Mouse (Mus musculus) heart, postnatal 0 days (tissue): ENCODE measurements around the gene Rplp0. TPM values are rescaled to one million over a fixed set of nuclear protein-coding genes. Genes with fewer than 3 reads are reported as not detected.

Source experiments
- ATAC-seq: fragments of 200-750 bp; cut with Nextera tagmentation; 2 replicates; pipeline ENCODE4 v1.8.0; 2017; ENCODE audit warnings: low read depth, moderate number of reproducible peaks, moderate library complexity; ENCODE audit not compliant: insufficient read depth
- DNase-seq: peaks from one replicate; pipeline ENCODE4 v3.0.0-alpha.2; 2016; ENCODE audit warnings: low spot score
- H3K27ac ChIP-seq: fragments of 300-500 bp; sonication (generic); 2 replicates; pipeline ENCODE4 v1.5.1; 2014; ENCODE audit warnings: low read depth, mild to moderate bottlenecking
- H3K27me3 ChIP-seq: fragments of 300-500 bp; sonication (generic); 2 replicates; pipeline ENCODE4 v1.6.1; 2014; ENCODE audit warnings: low read length, mixed read lengths; ENCODE audit not compliant: control insufficient read depth, insufficient read depth
- H3K36me3 ChIP-seq: fragments of 300-500 bp; sonication (generic); replicated peaks from 2 replicates; pipeline ENCODE4 v1.6.1; 2014; ENCODE audit warnings: low read length, mixed read lengths; ENCODE audit not compliant: control insufficient read depth, insufficient read depth
- H3K4me1 ChIP-seq: fragments of 300-500 bp; sonication (generic); 2 replicates; pipeline ENCODE4 v1.6.1; 2014; ENCODE audit warnings: antibody characterized with exemption; ENCODE audit not compliant: control insufficient read depth, insufficient read depth
- H3K4me2 ChIP-seq: fragments of 300-500 bp; sonication (generic); 2 replicates; pipeline ENCODE4 v1.6.1; 2014; ENCODE audit warnings: low read depth, mild to moderate bottlenecking, low read length, moderate library complexity
- H3K4me3 ChIP-seq: fragments of 300-500 bp; sonication (generic); 2 replicates; pipeline ENCODE4 v1.5.1; 2014; ENCODE audit warnings: low read depth, low read length
- H3K9ac ChIP-seq: fragments of 300-500 bp; sonication (generic); replicated peaks from 2 replicates; pipeline ENCODE4 v1.6.1; 2014; ENCODE audit warnings: low read depth, low read length, mixed read lengths
- H3K9me3 ChIP-seq: fragments of 300-500 bp; sonication (generic); replicated peaks from 2 replicates; pipeline ENCODE4 v1.6.1; 2016; ENCODE audit warnings: low read length; ENCODE audit not compliant: control insufficient read depth
- CTCF ChIP-seq: IDR thresholded peaks from 2 replicates; pipeline ENCODE4 v1.5.1; 2016; ENCODE audit warnings: antibody characterized with exemption, control low read depth, low read depth
- EP300 ChIP-seq: IDR thresholded peaks from 2 replicates; pipeline ENCODE4 v1.6.1; 2016; ENCODE audit warnings: antibody characterized with exemption, low read depth
- WGBS: fragments of 180-500 bp; shearing (Covaris S2); extraction: QIAGEN DNeasy Blood & Tissue Kit; methylation state at CpG from one replicate; pipeline ENCODE4 v1.1.7; 2014; 5-methylcytosine and 5-hydroxymethylcytosine counted together
- polyA plus RNA-seq: library from polyadenylated mRNA; unstranded; fragments of >200 nt; fragmentation: Nextera tagmentation; extraction: Ambion mirVana; gene quantifications from 2 replicates; pipeline ENCODE4 v1.2.1, GENCODE M21; 2015
- total RNA-seq: library from RNA; depleted of rRNA; stranded (reverse); fragments of >200 nt; gene quantifications from 2 replicates; pipeline ENCODE4 v1.2.3, GENCODE M21; 2014; ENCODE audit warnings: low replicate concordance; rRNA removed

Gene Rplp0
- 2,397 and 2,522 TPM in 2 replicates for total RNA-seq
- 877 and 933 TPM in 2 replicates for polyA plus RNA-seq

DNA sequence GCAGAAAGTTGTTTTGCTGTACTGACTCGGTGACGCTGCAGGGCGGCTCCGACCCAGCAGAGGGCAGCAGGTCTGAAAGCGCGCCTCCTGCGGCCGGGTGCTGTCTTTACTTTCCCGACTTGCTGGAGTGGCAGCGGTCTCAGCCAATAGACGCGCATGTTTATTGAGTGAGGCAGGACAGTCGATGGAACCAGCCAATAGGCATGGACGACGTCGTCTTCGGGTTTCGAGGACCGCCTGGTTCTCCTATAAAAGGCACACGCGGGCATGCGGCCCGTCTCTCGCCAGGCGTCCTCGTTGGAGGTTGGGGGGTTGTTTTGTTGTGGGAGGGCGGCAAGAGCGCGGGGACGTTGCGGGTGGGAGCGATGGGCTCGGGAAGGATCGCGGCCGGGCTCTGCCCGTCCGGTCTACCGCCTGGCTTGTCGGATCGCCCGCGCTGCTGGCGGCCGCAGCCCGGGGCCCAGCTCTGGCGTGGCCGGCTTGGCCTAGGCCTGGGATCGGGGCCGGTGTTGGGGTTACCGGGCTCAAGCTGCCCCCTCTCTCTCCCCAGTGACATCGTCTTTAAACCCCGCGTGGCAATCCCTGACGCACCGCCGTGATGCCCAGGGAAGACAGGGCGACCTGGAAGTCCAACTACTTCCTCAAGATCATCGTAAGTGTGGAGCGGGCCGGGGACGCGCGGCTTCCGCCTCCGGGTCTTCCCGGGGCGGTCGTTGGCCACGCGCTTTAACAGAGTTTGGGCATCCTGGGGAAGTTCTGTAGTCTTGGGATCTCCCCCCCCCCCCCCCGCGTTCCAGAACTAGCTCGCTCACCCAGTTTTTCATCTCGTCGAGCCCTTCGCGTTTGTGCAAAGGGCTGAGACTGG, at the start of gene Rplp0:
Gene Rplp0, plus strand, starts transcription at position 231 of the 865 bp plus-strand sequence.
- Histone ChIP-seq H3K27ac (peak within 1 kb of the TSS; percentile 88), H3K4me2 (peak within 1 kb of the TSS; percentile 90), H3K27me3 (no peaks in the 10 kb centered on the region), H3K36me3 (peaks cover 42% of the 10 kb centered on the region), H3K9me3 (no peaks in the 10 kb centered on the region), H3K9ac (peak within 1 kb of the TSS; percentile 95), H3K4me3 (peak within 1 kb of the TSS; percentile 92), H3K4me1 (peaks cover 8% of the 10 kb centered on the region; the same call in 1 of the 2 replicates)
- DNase-seq (peak; percentile 97), ATAC-seq (peak; percentile 98)
- WGBS, result under 1% methylated on average over 78 of the region's 78 CpGs
- TF ChIP-seq CTCF (peak; percentile 99), EP300 (peak; percentile 72; the same call in 1 of the 2 replicates)

DNA sequence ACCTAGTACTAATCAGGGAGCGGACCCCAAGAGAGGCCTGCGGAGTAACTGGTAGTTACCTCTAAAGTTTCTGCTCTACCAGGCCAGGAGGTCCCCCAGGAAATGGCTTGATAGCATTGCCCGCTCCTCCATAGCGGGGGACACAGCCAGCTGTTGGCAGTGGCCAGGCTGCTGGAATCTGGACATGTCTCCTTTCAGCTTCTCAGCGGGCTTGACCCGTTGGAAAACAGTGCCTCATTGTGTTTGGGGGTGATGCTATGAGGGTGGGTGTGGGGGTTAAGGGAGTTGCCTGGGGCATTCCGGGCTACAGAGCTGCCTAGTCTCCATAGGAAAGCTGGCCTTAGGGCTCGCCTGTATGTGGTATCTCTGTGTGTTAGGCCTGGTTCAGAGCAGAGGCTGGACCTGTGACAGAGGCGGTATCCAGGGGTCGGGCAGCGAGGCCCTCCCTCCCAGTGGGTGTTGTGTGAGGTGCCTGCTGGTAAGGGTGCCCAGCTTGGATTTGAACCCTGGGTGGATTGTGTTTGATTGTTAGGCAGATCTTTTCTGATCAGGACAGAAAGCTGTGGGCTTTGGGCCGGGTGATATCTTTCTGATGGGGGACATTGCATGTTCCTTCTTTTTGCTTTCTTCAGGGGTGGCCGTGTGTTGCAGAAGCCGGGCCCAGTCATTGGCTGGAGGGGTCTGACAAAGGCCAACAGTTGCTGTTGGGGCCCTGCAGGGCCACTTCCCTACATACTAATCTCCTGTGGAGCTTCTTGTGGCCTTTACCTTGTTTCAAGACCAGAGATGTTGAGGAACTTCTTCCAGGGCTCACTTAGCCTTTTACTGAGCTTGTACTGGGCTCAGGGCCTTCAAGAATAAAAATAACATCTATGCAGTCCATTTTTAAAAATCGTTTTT, 49.2 kb upstream of the Rplp0 start:
- H3K4me1 ChIP-seq, result peaks cover 42% of the 10 kb centered on the region
- no peak for ATAC-seq
- WGBS, result 63% methylated on average over 15 of the region's 15 CpGs

DNA sequence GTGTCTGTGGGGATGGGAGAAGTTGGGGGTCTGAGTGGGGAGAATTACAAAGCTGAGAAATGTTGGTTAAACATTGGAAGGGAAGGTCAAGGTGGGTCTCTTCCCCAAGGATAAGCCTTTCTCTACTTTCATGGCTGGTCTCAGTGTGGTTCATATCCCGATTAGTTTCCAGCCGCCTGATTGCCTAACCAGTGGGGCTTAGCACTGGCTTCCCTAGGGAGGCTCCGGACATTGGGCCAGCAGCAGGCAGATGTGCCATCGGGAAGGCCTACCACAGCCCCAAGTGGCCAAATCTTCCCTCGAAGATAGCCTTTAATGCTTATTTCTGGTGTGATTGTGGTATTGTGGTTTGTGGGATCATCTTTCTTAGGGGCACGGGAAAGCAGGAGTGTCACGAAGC, 46.9 kb upstream of the Rplp0 start:
- no peak for ATAC-seq
- no peak for DNase-seq
- WGBS, result 86% methylated on average over 7 of the region's 7 CpGs
- peaks cover 43% of the 10 kb centered on the region for H3K4me1 ChIP-seq
- TF ChIP-seq EP300 (no peak), CTCF (no peak)
- no peaks in the 10 kb centered on the region for H3K9me3 ChIP-seq
- no peak overlapping the region for H3K27ac ChIP-seq
- H3K9ac ChIP-seq, result no peak overlapping the region
- no peaks in the 10 kb centered on the region for H3K27me3 ChIP-seq
- H3K4me2 ChIP-seq, result no peak overlapping the region
- H3K36me3 ChIP-seq, result no peaks in the 10 kb centered on the region; the same call in 1 of the 2 replicates
- H3K4me3 ChIP-seq, result no peak overlapping the region

More for the DNA sequence above, 49.2 kb upstream of the Rplp0 start:
- Histone ChIP-seq H3K9me3 (no peaks in the 10 kb centered on the region), H3K9ac (peak overlapping the region; percentile 91; the same call in 1 of the 2 replicates), H3K4me2 (peak overlapping the region; percentile 81), H3K27ac (peak overlapping the region; percentile 83), H3K4me3 (peak overlapping the region; percentile 81), H3K36me3 (no peaks in the 10 kb centered on the region; the same call in 1 of the 2 replicates), H3K27me3 (no peaks in the 10 kb centered on the region)
- DNase-seq, result peak; percentile 4
- TF ChIP-seq EP300 (no peak), CTCF (no peak)

DNA sequence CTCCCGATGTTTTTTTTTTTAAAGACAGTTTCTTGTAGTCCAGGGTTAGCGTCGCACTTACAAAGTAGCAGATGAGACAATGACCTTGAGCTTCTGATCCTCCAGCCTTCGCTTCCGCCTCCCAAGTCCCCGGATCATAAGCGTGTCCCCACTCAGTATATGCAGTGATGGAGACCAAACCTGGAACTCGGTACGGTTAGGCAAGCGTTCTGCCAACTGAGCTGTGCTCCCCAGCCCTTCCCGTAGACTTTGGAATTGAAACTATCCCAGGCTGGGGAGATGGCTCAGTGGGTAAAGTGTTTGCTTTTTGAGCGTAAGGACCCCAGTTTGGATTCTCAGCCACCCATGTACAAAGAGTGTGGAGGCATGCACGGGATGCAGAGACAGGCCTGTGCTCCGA, 46.0 kb upstream of the Rplp0 start:
- Histone ChIP-seq H3K9ac (no peak overlapping the region), H3K27ac (no peak overlapping the region), H3K4me3 (no peak overlapping the region), H3K9me3 (no peaks in the 10 kb centered on the region), H3K27me3 (no peaks in the 10 kb centered on the region), H3K4me2 (no peak overlapping the region), H3K4me1 (peaks cover 35% of the 10 kb centered on the region), H3K36me3 (no peaks in the 10 kb centered on the region; the same call in 1 of the 2 replicates)
- TF ChIP-seq CTCF, result no peak
- TF ChIP-seq EP300, result no peak
- ATAC-seq, result no peak
- WGBS, result 91% methylated on average over 14 of the region's 14 CpGs
- no peak for DNase-seq

DNA sequence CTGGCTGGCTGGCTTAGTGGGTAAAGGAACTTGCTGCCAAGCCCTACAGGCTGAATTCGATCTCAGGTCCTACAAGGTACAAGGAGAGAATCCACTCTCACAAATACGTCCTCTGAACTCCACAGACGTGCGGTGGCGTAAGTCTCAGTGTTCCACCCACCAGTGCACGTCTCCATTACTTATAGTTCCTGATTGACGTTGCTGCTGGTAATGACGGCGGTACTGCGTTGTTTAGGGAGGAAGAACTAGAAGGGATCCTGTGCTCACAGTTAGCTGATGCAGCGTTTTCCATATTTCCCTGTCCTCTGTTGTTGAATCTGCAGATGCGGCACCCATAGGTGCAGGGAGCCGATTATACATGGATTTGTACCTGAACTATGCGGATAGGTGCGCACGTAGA, 45.5 kb upstream of the Rplp0 start:
- Histone ChIP-seq H3K36me3 (no peaks in the 10 kb centered on the region; the same call in 1 of the 2 replicates), H3K9ac (no peak overlapping the region), H3K4me1 (peaks cover 30% of the 10 kb centered on the region), H3K27ac (peak overlapping the region; percentile 89), H3K4me3 (no peak overlapping the region), H3K27me3 (no peaks in the 10 kb centered on the region), H3K9me3 (no peaks in the 10 kb centered on the region), H3K4me2 (no peak overlapping the region)
- 90% methylated on average over 16 of the region's 16 CpGs for WGBS
- TF ChIP-seq EP300, result no peak
- TF ChIP-seq CTCF, result no peak
- ATAC-seq (no peak), DNase-seq (no peak)
